Mouse (Mus musculus): Measurements from ENCODE around the gene Csrp3.
A peak's percentile ranks its signal among the peaks of the same experiment; 100 is the strongest.

Csrp3 gene

DNA sequence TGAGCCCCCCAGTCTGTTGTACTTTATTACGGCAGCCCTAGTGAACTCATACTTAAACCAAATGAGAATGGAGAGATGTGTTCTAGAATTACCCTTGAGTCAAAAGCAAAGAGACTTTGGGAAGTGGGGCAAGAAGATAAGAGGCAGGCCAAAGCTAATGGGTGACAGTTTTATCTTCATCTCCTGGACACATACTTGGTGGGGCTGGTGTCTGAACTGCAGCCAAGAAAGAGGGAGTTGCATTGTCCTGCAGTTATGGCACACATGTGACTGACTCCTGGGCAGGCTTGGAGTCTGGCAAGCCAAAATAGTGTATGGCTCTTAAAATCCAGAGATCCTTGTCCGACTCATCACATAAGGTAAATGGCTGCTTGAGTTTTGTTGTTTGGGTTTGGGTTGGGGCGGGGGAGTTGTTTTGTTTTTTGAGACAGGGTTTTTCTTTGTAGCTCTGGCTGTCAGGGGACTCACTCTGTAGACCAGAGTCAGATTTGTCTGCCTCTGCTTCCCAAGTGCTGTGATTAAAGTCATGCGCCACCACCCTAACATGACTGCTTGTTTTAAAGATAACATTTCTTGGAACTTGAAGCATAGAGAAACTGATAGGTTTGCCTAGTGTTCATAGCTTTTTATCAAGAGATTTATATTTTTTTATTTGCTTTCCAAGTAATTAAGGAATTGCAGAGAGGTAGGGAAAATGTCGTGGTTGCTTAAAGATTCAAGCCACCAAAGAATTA, 18.5 kb downstream of the Csrp3 start:
- no peak for DNase-seq (ENCODE audit: low spot score in 2 of 2)

- no peak for DNase-seq (ENCODE audit: low spot score in 2 of 2)
These were observed 22.7 kb downstream of the Csrp3 start for GRCm38 (mm10) chr7:48825170-48825569.

DNA sequence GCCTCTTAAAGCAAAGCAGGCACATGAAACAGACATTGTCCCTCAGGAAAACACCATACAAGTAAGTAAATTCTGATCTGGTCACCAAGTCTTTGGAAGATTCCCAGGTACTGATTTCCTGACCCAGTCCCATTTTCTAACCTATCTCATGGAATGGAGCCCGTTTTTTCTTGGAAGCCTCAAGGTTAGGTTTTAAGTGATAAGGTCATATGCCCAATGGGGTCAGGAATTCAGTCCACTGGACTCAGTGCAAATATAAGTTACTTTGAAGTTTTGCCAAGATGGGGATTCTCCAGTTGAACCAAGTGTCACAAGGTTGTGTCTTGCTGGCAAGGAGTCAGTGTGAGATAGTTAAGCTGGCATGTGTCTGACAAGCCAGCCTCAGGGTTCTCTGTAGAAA, 23.2 kb downstream of the Csrp3 start:
- DNase-seq (ENCODE audit: low spot score in 2 of 2): no peak

- no peak for DNase-seq (ENCODE audit: low spot score in 2 of 2)
These were observed 24.2 kb downstream of the Csrp3 start for GRCm38 (mm10) chr7:48823621-48824020.

DNA sequence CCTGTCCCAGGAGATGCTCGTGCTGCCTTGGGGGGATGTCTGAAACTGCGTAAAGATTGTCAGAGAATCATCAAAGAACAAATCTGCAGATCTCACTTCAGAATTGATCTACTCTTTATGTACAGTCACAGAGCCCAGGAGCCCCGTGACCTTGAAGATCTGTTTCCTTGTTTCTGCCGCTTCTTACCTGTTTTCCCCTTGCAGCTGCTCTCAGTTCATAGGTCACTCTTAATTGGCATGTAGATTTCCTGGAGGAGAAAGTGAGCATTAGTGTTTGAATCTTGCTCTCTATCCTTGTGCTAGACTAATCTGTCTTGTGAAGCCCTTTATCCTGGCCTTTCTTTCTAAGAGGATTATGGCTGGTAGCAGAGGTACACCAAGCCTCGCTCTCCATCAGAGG, 26.2 kb downstream of the Csrp3 start:
- no peak for DNase-seq (ENCODE audit: low spot score in 2 of 2)

DNA sequence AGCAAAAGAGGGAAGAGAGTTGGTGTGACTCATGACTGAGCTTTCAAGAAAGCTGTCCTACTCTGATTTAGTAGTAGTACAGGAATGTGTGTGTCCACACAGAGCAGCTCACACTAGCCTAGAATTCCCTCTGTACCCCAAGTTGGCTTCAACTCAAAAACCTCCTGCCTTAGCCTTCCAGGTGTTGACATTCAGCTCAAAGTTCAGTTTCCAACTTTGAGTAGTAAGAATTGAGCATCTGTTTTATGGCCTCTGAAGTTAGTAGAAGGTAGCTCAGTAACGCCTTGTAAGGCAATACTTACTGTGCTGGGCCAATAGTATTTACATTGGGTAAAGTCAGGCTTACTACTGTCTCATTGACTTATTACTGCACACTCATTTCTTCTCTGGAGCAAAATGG, 34.2 kb downstream of the Csrp3 start:
- no peak for DNase-seq (ENCODE audit: low spot score in 2 of 2)

GRCm38 (mm10) chr7:48812358-48812757, 35.5 kb downstream of the Csrp3 start:
- DNase-seq (ENCODE audit: low spot score in 2 of 2): no peak

DNA sequence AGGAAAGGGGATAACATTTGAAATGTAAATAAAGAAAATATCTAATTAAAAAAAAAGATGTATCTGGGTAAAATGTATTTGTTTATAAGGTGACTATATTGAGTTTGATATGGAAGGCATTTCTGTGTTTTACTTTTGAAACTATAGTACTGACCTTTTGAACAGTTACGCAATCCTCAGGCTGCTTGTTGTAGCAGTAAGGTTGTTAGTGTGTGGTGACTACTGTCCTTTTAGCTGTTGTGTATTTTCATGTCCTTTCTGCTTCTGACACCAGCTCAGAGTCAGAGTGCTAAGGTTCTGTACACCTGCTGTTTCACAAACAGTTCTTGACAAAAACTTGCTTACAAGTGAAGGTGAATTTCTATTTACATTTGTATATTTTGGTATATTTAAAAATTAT, 37.2 kb downstream of the Csrp3 start:
- no peak for DNase-seq (ENCODE audit: low spot score in 2 of 2)

DNA sequence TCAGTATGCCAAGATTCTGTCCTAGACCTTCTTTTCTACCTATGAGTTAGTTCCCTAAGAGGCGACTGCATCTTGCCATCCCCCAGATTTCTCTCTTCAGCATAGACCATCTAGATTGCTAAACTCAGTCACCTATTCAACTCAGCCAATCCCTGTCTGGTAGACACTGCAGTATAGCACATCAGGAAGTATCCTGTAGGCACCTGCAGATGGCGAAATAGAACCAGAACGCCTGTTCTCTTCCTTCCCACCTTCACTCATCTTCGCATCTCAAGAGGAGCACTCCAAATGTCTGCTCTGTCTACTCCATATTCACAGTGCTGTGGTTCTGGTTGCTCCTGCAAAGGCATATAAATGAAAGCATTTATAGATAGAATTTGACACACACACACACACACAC, 41.2 kb downstream of the Csrp3 start:
- no peak for DNase-seq (ENCODE audit: low spot score in 2 of 2)

DNA sequence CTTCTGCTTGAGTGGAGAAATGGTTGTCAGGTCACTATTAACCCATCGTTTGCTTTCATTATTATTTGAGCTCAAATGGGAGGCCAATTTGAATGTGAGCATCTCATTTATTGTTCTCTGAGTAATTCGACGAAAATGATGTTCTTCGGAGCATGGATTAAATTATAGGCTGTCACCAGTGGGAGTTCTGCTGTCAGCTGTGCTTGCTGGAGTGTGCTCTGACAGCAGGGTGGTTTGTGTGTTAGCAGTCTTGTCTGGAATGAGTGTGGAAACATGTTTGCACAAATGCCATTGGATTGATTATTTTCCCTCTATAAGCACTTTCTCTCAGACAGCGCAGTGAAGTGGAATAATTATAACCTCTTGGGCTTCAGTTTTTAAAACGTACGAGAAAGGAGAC, 44.5 kb downstream of the Csrp3 start:
- no peak for DNase-seq (ENCODE audit: low spot score in 2 of 2)

GRCm38 (mm10) chr7:48795130-48795529, 52.7 kb downstream of the Csrp3 start:
- DNase-seq (ENCODE audit: low spot score in 2 of 2): no peak

GRCm38 (mm10) chr7:48791412-48791811, 56.4 kb downstream of the Csrp3 start:
- DNase-seq (ENCODE audit: low spot score in 2 of 2): no peak

GRCm38 (mm10) chr7:48790117-48790516, 57.7 kb downstream of the Csrp3 start:
- DNase-seq (ENCODE audit: low spot score in 2 of 2): no peak

- peak; percentile 82 to 96 for DNase-seq (ENCODE audit: low spot score in 2 of 2)
These were observed 58.8 kb downstream of the Csrp3 start, which contains the start of gene Zdhhc13 for GRCm38 (mm10) chr7:48788851-48789572. Zdhhc13 (plus strand) TSS chr7:48789003.

GRCm38 (mm10) chr7:48788348-48788747, 59.5 kb downstream of the Csrp3 start:
- DNase-seq (ENCODE audit: low spot score in 2 of 2): peak in 1 of 2 experiments; percentile 28

DNA sequence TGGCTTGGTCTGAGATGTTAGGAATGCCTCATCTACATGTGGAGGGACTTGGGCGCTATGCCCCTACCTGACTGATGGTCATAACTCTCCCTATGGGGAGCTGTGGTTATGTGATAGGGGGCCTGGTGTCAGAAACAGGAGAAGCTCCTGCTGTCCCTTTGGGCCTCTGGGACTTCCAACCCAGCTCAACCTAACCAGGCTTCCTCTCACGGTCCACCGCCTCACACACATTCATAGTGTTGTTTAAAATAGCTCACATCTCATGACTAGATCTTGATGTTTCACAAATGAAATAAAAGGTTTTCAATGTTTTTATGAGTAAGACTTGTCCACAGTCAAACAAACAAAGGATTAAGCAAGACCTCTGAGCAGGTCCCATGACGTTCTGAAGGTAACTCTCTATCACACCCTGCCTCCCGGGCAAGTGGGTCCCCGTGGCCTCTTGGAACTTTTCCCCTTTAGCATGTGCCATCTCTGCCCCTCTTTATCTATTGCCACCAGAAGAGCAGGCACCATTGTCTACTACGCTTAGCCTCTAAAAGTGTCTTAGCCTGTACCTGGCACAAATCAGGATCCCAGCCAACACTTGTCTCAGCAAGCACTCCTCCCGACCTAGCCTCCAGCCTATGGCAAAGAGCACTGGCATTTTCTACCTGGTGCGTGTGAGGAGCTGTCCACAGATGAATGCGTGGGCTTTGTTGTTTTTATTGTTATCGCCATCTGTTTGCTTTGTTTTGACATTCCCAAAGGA, 62.9 kb downstream of the Csrp3 start:
- no peak for DNase-seq (ENCODE audit: low spot score in 2 of 2)

DNA sequence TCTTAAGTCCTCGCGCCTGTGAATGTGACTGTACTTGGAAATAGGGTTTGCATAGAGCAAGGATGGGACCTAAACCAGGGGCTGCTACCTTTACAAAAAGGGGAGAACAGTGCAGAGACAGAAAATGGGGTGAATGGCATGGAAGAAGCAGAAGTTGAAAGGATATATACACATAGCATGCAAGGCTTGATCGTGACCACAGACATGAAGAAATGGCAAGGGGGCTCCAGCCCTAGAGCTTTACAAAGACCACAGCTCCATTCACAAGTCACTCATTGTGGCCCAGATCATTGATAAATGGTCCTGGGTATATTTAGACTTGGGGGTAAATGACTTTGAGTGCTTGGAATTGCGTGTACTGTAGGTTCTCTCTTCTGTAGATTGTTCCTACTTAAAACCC, 65.4 kb downstream of the Csrp3 start:
- DNase-seq (ENCODE audit: low spot score in 2 of 2): no peak
